ENCODE assay signal across 9 mouse cellular contexts in genomic region chr19:6279481-6280144, GRCm38 (mm10). TPM values are rescaled to one million over a fixed set of nuclear protein-coding genes. Genes with fewer than 3 reads are reported as not detected.
DNase-seq lines count a peak whose midpoint lies in the region; ATAC-seq and TF ChIP-seq lines count a peak whose summit lies in the region.
"Had no signal": no experiment of that assay in that cellular context is flagged by ENCODE, and none has a peak within 500 bp of the region (broad histone marks: within the 10 kb centered on the region; RNA-seq: fewer than 3 reads in every experiment).

No protein-coding gene starts in this region.

- peak overlapping the region; percentile 69; the same call in 1 of the 2 replicates for H3K27ac ChIP-seq in kidney, adult 2 months (ENCODE audit: insufficient read depth, low read depth, low read length)
- no peak overlapping the region; the same call in 1 of the 2 replicates for H3K27ac ChIP-seq in embryonic facial prominence, embryonic 10.5 days (replicated peaks)
- H3K27ac ChIP-seq in hindbrain, embryonic 13.5 days, result no peak overlapping the region
- no peak overlapping the region; the same call in 1 of the 2 replicates for H3K27ac ChIP-seq in midbrain, embryonic 12.5 days (replicated peaks)

- no peaks in the 10 kb centered on the region for H3K27me3 ChIP-seq in kidney, adult 2 months (replicated peaks; ENCODE audit: control insufficient read depth, insufficient read depth, low read length)
- no peaks in the 10 kb centered on the region for H3K27me3 ChIP-seq in embryonic facial prominence, embryonic 10.5 days (replicated peaks; ENCODE audit: low read depth, poor library complexity, severe bottlenecking)
- no peaks in the 10 kb centered on the region for H3K27me3 ChIP-seq in hindbrain, embryonic 13.5 days
- H3K27me3 ChIP-seq in midbrain, embryonic 12.5 days, result no peaks in the 10 kb centered on the region

- H3K36me3 ChIP-seq in kidney, adult 2 months (ENCODE audit: control insufficient read depth, insufficient read depth, low read length), result no peaks in the 10 kb centered on the region; the same call in 1 of the 2 replicates
- H3K36me3 ChIP-seq in embryonic facial prominence, embryonic 10.5 days (replicated peaks), result peaks cover 61% of the 10 kb centered on the region
- H3K36me3 ChIP-seq in hindbrain, embryonic 13.5 days, result peaks cover 50% of the 10 kb centered on the region
- H3K36me3 ChIP-seq in midbrain, embryonic 12.5 days, result peaks cover 48% of the 10 kb centered on the region

- DNase-seq in kidney, adult 2 months, result no peak
- DNase-seq in kidney, adult 9 months, result no peak
- no peak for DNase-seq in embryonic facial prominence, embryonic 10.5 days (ENCODE audit: low spot score)
- DNase-seq in thymus, postnatal 0 days (ENCODE audit: low spot score), result no peak
- DNase-seq in embryo, embryonic 11 days, result no peak
- no peak for DNase-seq in ovary, postnatal 14 days (ENCODE audit: low spot score)
- DNase-seq: cerebellum, postnatal 25 days had no signal

- H3K9ac ChIP-seq in hindbrain, embryonic 13.5 days, result peak overlapping the region; percentile 91
- peak overlapping the region; percentile 88; the same call in 1 of the 2 replicates for H3K9ac ChIP-seq in midbrain, embryonic 12.5 days (replicated peaks)

- H3K4me1 ChIP-seq in kidney, adult 2 months (ENCODE audit: control insufficient read depth, insufficient read depth, low read length), result peaks cover 46% of the 10 kb centered on the region
- peaks cover 50% of the 10 kb centered on the region for H3K4me1 ChIP-seq in embryonic facial prominence, embryonic 10.5 days
- H3K4me1 ChIP-seq in hindbrain, embryonic 13.5 days (replicated peaks), result peaks cover 48% of the 10 kb centered on the region
- peaks cover 37% of the 10 kb centered on the region for H3K4me1 ChIP-seq in midbrain, embryonic 12.5 days

- whole genome bisulfite sequencing in kidney, adult 2 months, result 68% methylated on average over 6 of the region's 6 CpGs
- 91% methylated on average over 6 of the region's 6 CpGs for WGBS in embryonic facial prominence, embryonic 10.5 days
- 77% methylated on average over 6 of the region's 6 CpGs for WGBS in hindbrain, embryonic 13.5 days
- 90% methylated on average over 6 of the region's 6 CpGs for WGBS in midbrain, embryonic 12.5 days

- no peaks in the 10 kb centered on the region for H3K9me3 ChIP-seq in embryonic facial prominence, embryonic 10.5 days
- H3K9me3 ChIP-seq in hindbrain, embryonic 13.5 days, result no peaks in the 10 kb centered on the region
- H3K9me3 ChIP-seq in midbrain, embryonic 12.5 days, result no peaks in the 10 kb centered on the region

- no peak for ATAC-seq in hindbrain, embryonic 13.5 days (ENCODE audit: low FRiP score)
- no peak for ATAC-seq in midbrain, embryonic 12.5 days (ENCODE audit: low FRiP score, low read depth)

- no peak overlapping the region for H3K4me3 ChIP-seq in kidney, adult 2 months (ENCODE audit: insufficient read depth, low read depth, low read length)
- peak overlapping the region; percentile 87 for H3K4me3 ChIP-seq in embryonic facial prominence, embryonic 10.5 days
- H3K4me3 ChIP-seq in hindbrain, embryonic 13.5 days, result peak overlapping the region; percentile 79
- peak overlapping the region; percentile 82; the same call in 1 of the 2 replicates for H3K4me3 ChIP-seq in midbrain, embryonic 12.5 days

- peak overlapping the region; percentile 90 for H3K4me2 ChIP-seq in hindbrain, embryonic 13.5 days
- H3K4me2 ChIP-seq in midbrain, embryonic 12.5 days (replicated peaks), result peak overlapping the region; percentile 95

- no peak for TF ChIP-seq POLR2A in kidney, adult 2 months (IDR thresholded peaks at IDR 0.05; ENCODE audit: low read depth, low read length)

- no peak for TF ChIP-seq CTCF in kidney, adult 2 months (conservative IDR thresholded peaks at IDR 0.05; ENCODE audit: insufficient read depth, insufficient read length, low read depth, low read length)

RNA-seq across cellular contexts. Expression of gene Ehd1, which starts 3.1 kb away (rescaled TPM):
- polyA plus RNA-seq in kidney, adult 2 months (2012; rRNA removed), result 224 and 317 TPM in 2 replicates
- polyA plus RNA-seq in embryonic facial prominence, embryonic 10.5 days (2016; fragmentation: Nextera tagmentation; extraction: Ambion mirVana), result 81.8 and 83.5 TPM in 2 replicates
- 86.8 and 96.4 TPM in 2 replicates for polyA plus RNA-seq in hindbrain, embryonic 13.5 days (2015; fragmentation: Nextera tagmentation; extraction: Ambion mirVana)
- polyA plus RNA-seq in midbrain, embryonic 12.5 days (2016; fragmentation: Nextera tagmentation; extraction: Ambion mirVana), result 90.8 and 96.9 TPM in 2 replicates
- 29.5 and 29.9 TPM in 2 replicates for polyA plus RNA-seq in thymus, postnatal 0 days (2015; fragmentation: Nextera tagmentation; extraction: Ambion mirVana)

RNA-seq across cellular contexts. Expression of gene Cdc42bpg, which starts 26.6 kb away (rescaled TPM):
- polyA plus RNA-seq in kidney, adult 2 months (2012; rRNA removed), result 26.6 and 31.1 TPM in 2 replicates
- 0.12 and 0.39 TPM in 2 replicates for polyA plus RNA-seq in embryonic facial prominence, embryonic 10.5 days (2016; fragmentation: Nextera tagmentation; extraction: Ambion mirVana)
- 0.42 and 0.48 TPM in 2 replicates for polyA plus RNA-seq in hindbrain, embryonic 13.5 days (2015; fragmentation: Nextera tagmentation; extraction: Ambion mirVana)
- polyA plus RNA-seq in midbrain, embryonic 12.5 days (2016; fragmentation: Nextera tagmentation; extraction: Ambion mirVana), result 0.29 and 0.37 TPM in 2 replicates
- polyA plus RNA-seq in thymus, postnatal 0 days (2015; fragmentation: Nextera tagmentation; extraction: Ambion mirVana), result 0.37 and 0.52 TPM in 2 replicates

RNA-seq across cellular contexts. Expression of gene Atg2a, which starts 38.1 kb away (rescaled TPM):
- 27.4 and 33.2 TPM in 2 replicates for polyA plus RNA-seq in kidney, adult 2 months (2012; rRNA removed)
- 12.5 and 13.6 TPM in 2 replicates for polyA plus RNA-seq in embryonic facial prominence, embryonic 10.5 days (2016; fragmentation: Nextera tagmentation; extraction: Ambion mirVana)
- polyA plus RNA-seq in hindbrain, embryonic 13.5 days (2015; fragmentation: Nextera tagmentation; extraction: Ambion mirVana), result 11.6 and 11.7 TPM in 2 replicates
- polyA plus RNA-seq in midbrain, embryonic 12.5 days (2016; fragmentation: Nextera tagmentation; extraction: Ambion mirVana), result 13.6 and 14.2 TPM in 2 replicates
- 5.6 and 6.5 TPM in 2 replicates for polyA plus RNA-seq in thymus, postnatal 0 days (2015; fragmentation: Nextera tagmentation; extraction: Ambion mirVana)

RNA-seq across cellular contexts. Expression of gene Ppp2r5b, which starts 43.9 kb away (rescaled TPM):
- 32.1 and 36.5 TPM in 2 replicates for polyA plus RNA-seq in kidney, adult 2 months (2012; rRNA removed)
- 25.5 and 26.3 TPM in 2 replicates for polyA plus RNA-seq in embryonic facial prominence, embryonic 10.5 days (2016; fragmentation: Nextera tagmentation; extraction: Ambion mirVana)
- polyA plus RNA-seq in hindbrain, embryonic 13.5 days (2015; fragmentation: Nextera tagmentation; extraction: Ambion mirVana), result 93.8 and 98.3 TPM in 2 replicates
- polyA plus RNA-seq in midbrain, embryonic 12.5 days (2016; fragmentation: Nextera tagmentation; extraction: Ambion mirVana), result 61.3 and 66.1 TPM in 2 replicates
- polyA plus RNA-seq in thymus, postnatal 0 days (2015; fragmentation: Nextera tagmentation; extraction: Ambion mirVana), result 8.9 TPM in 2 replicates

RNA-seq across cellular contexts. Expression of gene Gpha2, which starts 53.4 kb away (rescaled TPM):
- polyA plus RNA-seq in kidney, adult 2 months (2012; rRNA removed), result 0.16 and 0.65 TPM in 2 replicates
- 0.98 and 1.3 TPM in 2 replicates for polyA plus RNA-seq in embryonic facial prominence, embryonic 10.5 days (2016; fragmentation: Nextera tagmentation; extraction: Ambion mirVana)
- 0.27 TPM in 1 of 2 replicates, not detected in the other for polyA plus RNA-seq in hindbrain, embryonic 13.5 days (2015; fragmentation: Nextera tagmentation; extraction: Ambion mirVana)
- polyA plus RNA-seq in midbrain, embryonic 12.5 days (2016; fragmentation: Nextera tagmentation; extraction: Ambion mirVana), result 0.74 TPM in 1 of 2 replicates, not detected in the other
- 3.6 and 4.0 TPM in 2 replicates for polyA plus RNA-seq in thymus, postnatal 0 days (2015; fragmentation: Nextera tagmentation; extraction: Ambion mirVana)

Comparison
In these comparisons a context has a peak if more than half of its experiments do, and no peak if none do; other contexts are left out.
1. RNA of gene Cdc42bpg, which starts 26.6 kb away (polyA plus RNA-seq): 26.6 to 31.1 TPM in kidney, adult 2 months; 0.37 to 0.52 TPM in thymus, postnatal 0 days, 0.42 to 0.48 TPM in hindbrain, embryonic 13.5 days, 0.29 to 0.37 TPM in midbrain, embryonic 12.5 days and 0.12 to 0.39 TPM in embryonic facial prominence, embryonic 10.5 days; every median in the first group is over 10 times any median in the second.